In genomic region chr9:43474303-43474643, GRCm38 (mm10) we compare ENCODE assay signal across 16 mouse cellular contexts.
"Had no signal": no experiment of that assay in that cellular context is flagged by ENCODE, and none has a peak within 500 bp of the region (broad histone marks: within the 10 kb centered on the region; RNA-seq: fewer than 3 reads in every experiment).

No protein-coding gene starts in this region.

- ATAC-seq: liver, postnatal 0 days; lung, postnatal 0 days had no signal

- H3K36me3 ChIP-seq: kidney, embryonic 15.5 days; limb, embryonic 12.5 days; limb, embryonic 15.5 days had no signal

- H3K9me3 ChIP-seq: kidney, embryonic 15.5 days; limb, embryonic 12.5 days; limb, embryonic 15.5 days had no signal

- H3K4me2 ChIP-seq: kidney, embryonic 15.5 days; limb, embryonic 12.5 days; liver, embryonic 11.5 days; lung, embryonic 14.5 days had no signal

- H3K4me1 ChIP-seq: kidney, embryonic 15.5 days had no signal

- H3K27me3 ChIP-seq: kidney, embryonic 15.5 days; limb, embryonic 15.5 days had no signal

- H3K4me3 ChIP-seq: kidney, embryonic 15.5 days; limb, embryonic 12.5 days; limb, embryonic 15.5 days had no signal

- H3K9ac ChIP-seq: kidney, embryonic 15.5 days; limb, embryonic 12.5 days; limb, embryonic 15.5 days; liver, embryonic 14.5 days; liver, postnatal 0 days; lung, embryonic 14.5 days had no signal

- DNase-seq: kidney, adult 8-10 months; kidney, postnatal 10 days; kidney, postnatal 36 days; layer of hippocampus, adult 9-11 months; liver, postnatal 0 days; lung, embryonic 14.5 days; midbrain, embryonic 14.5 days; thymus, adult 18-20 months; thymus, postnatal 36 days had no signal

- H3K27ac ChIP-seq: kidney, embryonic 15.5 days; limb, embryonic 12.5 days; limb, embryonic 15.5 days; liver, embryonic 14.5 days; macrophage had no signal
